In the genomic region with DNA sequence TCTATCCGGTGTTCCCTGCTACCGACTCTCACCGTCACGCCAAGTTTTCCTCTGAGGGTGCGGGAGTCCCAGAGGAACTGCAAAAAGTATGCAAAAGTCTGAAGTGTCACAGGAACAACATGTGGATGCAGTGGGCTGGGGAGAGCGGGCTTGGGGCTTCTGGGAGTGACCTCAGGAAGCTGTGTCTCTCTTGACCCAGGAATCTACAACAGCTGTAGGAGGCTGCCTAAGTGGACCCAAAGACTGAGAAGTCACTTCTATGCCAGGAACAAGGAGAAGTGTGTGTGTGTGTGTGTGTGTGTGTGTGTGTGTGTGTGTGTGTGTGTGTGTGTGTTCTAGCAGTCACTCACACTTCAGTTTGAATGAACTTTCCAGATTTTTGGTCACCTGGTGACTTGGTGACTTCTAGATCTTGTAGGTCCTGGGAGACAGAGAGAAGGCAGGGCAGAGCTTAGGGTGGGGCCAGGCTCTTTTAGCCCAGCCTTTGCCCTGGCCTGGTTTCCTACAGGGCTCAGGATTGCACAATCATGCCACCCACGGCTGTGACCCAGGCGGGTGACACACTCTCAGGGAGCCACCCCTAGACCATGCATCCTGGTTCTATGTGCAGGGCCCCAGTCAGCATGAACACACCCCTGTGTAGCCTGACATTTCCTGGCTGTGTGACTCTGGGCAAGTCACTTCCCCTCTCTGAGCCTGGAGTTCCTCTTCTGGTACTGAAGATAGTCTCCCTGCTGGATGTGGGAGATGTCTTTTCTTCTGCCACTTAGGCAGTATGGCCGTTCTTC, we compare ENCODE assay signal across 9 mouse cellular contexts.
DNase-seq lines count a peak whose midpoint lies in the region; ATAC-seq and TF ChIP-seq lines count a peak whose summit lies in the region.
"Had no signal": no experiment of that assay in that cellular context is flagged by ENCODE, and none has a peak within 500 bp of the region (broad histone marks: within the 10 kb centered on the region; RNA-seq: fewer than 3 reads in every experiment).

No protein-coding gene starts in this region.

- ATAC-seq in intestine, embryonic 15.5 days: peak; percentile 83
- no peak for ATAC-seq in erythroblast, adult 5-6 weeks (replicated peaks; ENCODE audit: low FRiP score, poor library complexity, severe bottlenecking)

- no peak overlapping the region for H3K4me2 ChIP-seq in intestine, embryonic 15.5 days (replicated peaks)
- H3K4me2 ChIP-seq: embryonic facial prominence, embryonic 13.5 days had no signal

- no peaks in the 10 kb centered on the region for H3K27me3 ChIP-seq in intestine, embryonic 15.5 days (replicated peaks)
- H3K27me3 ChIP-seq: embryonic facial prominence, embryonic 13.5 days had no signal

- H3K27ac ChIP-seq in gastrocnemius, adult 2 months: peak overlapping the region; percentile 92
- peak overlapping the region; percentile 27; the same call in 1 of the 2 replicates for H3K27ac ChIP-seq in intestine, embryonic 15.5 days
- peak overlapping the region; percentile 96 for H3K27ac ChIP-seq in macrophage

- no peak overlapping the region for H3K4me3 ChIP-seq in gastrocnemius, adult 2 months
- no peak overlapping the region for H3K4me3 ChIP-seq in intestine, embryonic 15.5 days (replicated peaks)
- no peak overlapping the region for H3K4me3 ChIP-seq in macrophage (ENCODE audit: inconsistent target)
- H3K4me3 ChIP-seq: embryonic facial prominence, embryonic 13.5 days had no signal

- no peaks in the 10 kb centered on the region for H3K36me3 ChIP-seq in intestine, embryonic 15.5 days
- H3K36me3 ChIP-seq in macrophage (ENCODE audit: inconsistent target): no peaks in the 10 kb centered on the region
- H3K36me3 ChIP-seq: embryonic facial prominence, embryonic 13.5 days had no signal

- peaks cover 21% of the 10 kb centered on the region for H3K4me1 ChIP-seq in intestine, embryonic 15.5 days (replicated peaks)

- H3K79me2 ChIP-seq in macrophage (ENCODE audit: inconsistent target): no peaks in the 10 kb centered on the region

- peak; percentile 80 for DNase-seq in gastrocnemius, adult 2 months
- DNase-seq in gastrocnemius, postnatal 4 days (ENCODE audit: low spot score in 2 of 2): no peak
- peak; percentile 61 to 70 for DNase-seq in adrenal gland, adult 18-20 months (ENCODE audit: low spot score in 2 of 2)
- DNase-seq in frontal cortex, postnatal 25 days (ENCODE audit: low spot score in 2 of 2): no peak
- DNase-seq in cerebellum, adult 9-11 months: no peak

- intact Hi-C loops in gastrocnemius, adult 2 months (cut with DNase I): loop anchor here (2.0 kb wide), 2 partner anchors 67 to 89 kb away; no protein-coding TSS in a partner anchor

- H3K9me3 ChIP-seq in intestine, embryonic 15.5 days: no peaks in the 10 kb centered on the region
- H3K9me3 ChIP-seq: embryonic facial prominence, embryonic 13.5 days had no signal

- no peak overlapping the region for H3K9ac ChIP-seq in intestine, embryonic 15.5 days

- 77% methylated on average over 9 of the region's 9 CpGs for WGBS in intestine, embryonic 15.5 days
- 59% methylated on average over 9 of the region's 9 CpGs for WGBS in macrophage (ENCODE audit: missing documents)

- no peak for TF ChIP-seq CTCF in gastrocnemius, adult 2 months (IDR thresholded peaks at IDR 0.05)

Comparison
In these comparisons a context has a peak if more than half of its experiments do, and no peak if none do; other contexts are left out.
1. DNase-seq: peak in gastrocnemius, adult 2 months (single experiment) and adrenal gland, adult 18-20 months (2 of 2); none in gastrocnemius, postnatal 4 days (0 of 2), frontal cortex, postnatal 25 days (0 of 2) and cerebellum, adult 9-11 months (single experiment).
2. H3K27ac ChIP-seq: peak in every context shown above with its lines; median percentile 96 in macrophage; 92 in gastrocnemius, adult 2 months; 27 in intestine, embryonic 15.5 days.